Mouse (Mus musculus) lung, adult 2 months (tissue): Measurements from ENCODE around the gene Tmem203.

Experiments
- CTCF ChIP-seq: fragments of 200-500 bp; IDR thresholded peaks from 2 replicates; pipeline ENCODE4 v1.5.1; 2011; ENCODE audit warnings: mild to moderate bottlenecking, low read length, control low read depth; ENCODE audit not compliant: insufficient read depth
- POLR2A ChIP-seq: fragments of 200-500 bp; IDR thresholded peaks from 2 replicates; pipeline ENCODE4 v1.6.1; 2011; ENCODE audit warnings: low read depth, mild to moderate bottlenecking, control low read depth, low read length, borderline replicate concordance; ENCODE audit errors: extremely low read depth

GRCm38 (mm10) chr2:25227406-25227805, 27.8 kb upstream of the Tmem203 start:
- no peak for TF ChIP-seq CTCF
- no peak for TF ChIP-seq POLR2A
